Mouse (Mus musculus): ENCODE measurements around the gene Clmp. TPM values are rescaled to one million over a fixed set of nuclear protein-coding genes. Genes with fewer than 3 reads are reported as not detected.

Gene Clmp
- polyA plus RNA-seq, 1 experiment from 2014 or later, result 72.3 TPM

DNA sequence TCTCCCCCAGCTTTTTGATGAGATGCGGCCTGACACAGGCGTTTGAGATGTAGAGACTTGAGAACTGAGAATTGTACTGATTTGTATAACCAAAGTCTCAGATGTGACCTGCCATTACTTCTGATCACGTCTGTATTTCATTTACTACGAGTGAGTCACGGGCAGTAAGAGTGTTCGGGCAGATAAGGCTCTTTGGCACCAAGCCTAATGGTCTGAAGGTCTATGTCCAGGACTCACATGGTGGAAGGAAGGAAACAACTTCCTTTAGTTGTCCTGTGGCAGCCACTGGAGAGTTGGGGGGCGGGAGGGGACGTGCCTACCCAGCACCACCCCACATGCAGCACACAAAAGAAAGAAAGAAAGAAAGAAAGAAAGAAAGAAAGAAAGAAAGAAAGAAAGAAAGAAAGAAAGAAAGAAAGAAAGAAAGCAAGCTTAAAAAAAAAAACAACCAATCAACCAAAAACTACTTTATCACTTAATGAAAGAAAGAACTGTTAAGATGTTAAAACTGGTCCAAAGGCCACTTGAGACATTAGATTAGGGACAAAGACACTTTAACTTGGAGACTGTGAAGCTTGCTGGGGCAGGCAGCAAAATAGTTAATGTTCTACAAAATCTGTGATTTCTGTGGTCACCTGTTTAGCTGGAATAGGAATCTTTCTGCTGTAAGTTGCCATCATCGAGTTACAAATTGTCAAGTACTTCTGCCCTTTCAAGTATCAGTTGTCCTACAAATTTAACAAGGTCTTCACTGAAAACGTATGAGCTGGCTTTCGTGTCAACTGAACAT, 90.9 kb downstream of the Clmp start:
- Histone ChIP-seq H3K4me2 (ENCODE audit: low read depth, low read length) (no peak overlapping the region), H3K9ac (replicated peaks; ENCODE audit: low read length) (no peak overlapping the region), H3K4me3 (ENCODE audit: low read depth, low read length) (no peak overlapping the region), H3K4me1 (ENCODE audit: control insufficient read depth, insufficient read depth, low read length) (no peaks in the 10 kb centered on the region), H3K27ac (replicated peaks; ENCODE audit: low read depth, low read length) (no peak overlapping the region), H3K27me3 (ENCODE audit: control insufficient read depth, insufficient read depth, low read length) (no peaks in the 10 kb centered on the region), H3K36me3 (replicated peaks; ENCODE audit: control insufficient read depth, insufficient read depth, low read depth, low read length) (no peaks in the 10 kb centered on the region), H3K9me3 (replicated peaks; ENCODE audit: control insufficient read depth, low read length) (no peaks in the 10 kb centered on the region)
- ATAC-seq (replicated peaks; ENCODE audit: insufficient number of reproducible peaks, low FRiP score, low TSS enrichment, low read depth), result no peak
- no peak for DNase-seq (ENCODE audit: low spot score)
- 77% methylated on average over 11 of the region's 11 CpGs for WGBS

DNA sequence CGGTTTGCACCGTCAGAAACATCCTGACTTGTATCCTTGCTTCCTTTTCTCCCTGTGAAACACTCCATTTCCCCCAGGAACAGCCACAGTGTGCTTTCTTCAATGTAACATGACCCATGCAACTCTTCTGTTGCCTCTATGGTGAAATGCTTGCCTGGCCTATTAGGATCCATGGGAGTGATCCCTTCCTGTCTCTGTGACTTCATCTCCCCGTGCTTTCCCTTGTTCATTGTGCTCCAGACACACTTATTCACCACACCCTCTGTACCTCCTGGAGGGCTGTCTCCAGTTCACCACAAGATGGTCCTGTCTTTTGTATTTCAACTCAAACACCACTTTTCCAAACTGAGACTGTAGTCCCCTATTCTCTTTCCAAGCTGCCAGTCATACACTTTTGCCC, 94.3 kb downstream of the Clmp start:
- WGBS, result 61% methylated on average over 3 of the region's 3 CpGs
- Histone ChIP-seq H3K4me2 (ENCODE audit: low read depth, low read length) (no peak overlapping the region), H3K9ac (replicated peaks; ENCODE audit: low read length) (no peak overlapping the region), H3K27me3 (ENCODE audit: control insufficient read depth, insufficient read depth, low read length) (no peaks in the 10 kb centered on the region), H3K9me3 (replicated peaks; ENCODE audit: control insufficient read depth, low read length) (no peaks in the 10 kb centered on the region), H3K4me3 (ENCODE audit: low read depth, low read length) (no peak overlapping the region), H3K36me3 (replicated peaks; ENCODE audit: control insufficient read depth, insufficient read depth, low read depth, low read length) (no peaks in the 10 kb centered on the region), H3K4me1 (ENCODE audit: control insufficient read depth, insufficient read depth, low read length) (peaks cover 2% of the 10 kb centered on the region), H3K27ac (replicated peaks; ENCODE audit: low read depth, low read length) (no peak overlapping the region)
- ATAC-seq (replicated peaks; ENCODE audit: insufficient number of reproducible peaks, low FRiP score, low TSS enrichment, low read depth) (no peak), DNase-seq (ENCODE audit: low spot score) (no peak)

DNA sequence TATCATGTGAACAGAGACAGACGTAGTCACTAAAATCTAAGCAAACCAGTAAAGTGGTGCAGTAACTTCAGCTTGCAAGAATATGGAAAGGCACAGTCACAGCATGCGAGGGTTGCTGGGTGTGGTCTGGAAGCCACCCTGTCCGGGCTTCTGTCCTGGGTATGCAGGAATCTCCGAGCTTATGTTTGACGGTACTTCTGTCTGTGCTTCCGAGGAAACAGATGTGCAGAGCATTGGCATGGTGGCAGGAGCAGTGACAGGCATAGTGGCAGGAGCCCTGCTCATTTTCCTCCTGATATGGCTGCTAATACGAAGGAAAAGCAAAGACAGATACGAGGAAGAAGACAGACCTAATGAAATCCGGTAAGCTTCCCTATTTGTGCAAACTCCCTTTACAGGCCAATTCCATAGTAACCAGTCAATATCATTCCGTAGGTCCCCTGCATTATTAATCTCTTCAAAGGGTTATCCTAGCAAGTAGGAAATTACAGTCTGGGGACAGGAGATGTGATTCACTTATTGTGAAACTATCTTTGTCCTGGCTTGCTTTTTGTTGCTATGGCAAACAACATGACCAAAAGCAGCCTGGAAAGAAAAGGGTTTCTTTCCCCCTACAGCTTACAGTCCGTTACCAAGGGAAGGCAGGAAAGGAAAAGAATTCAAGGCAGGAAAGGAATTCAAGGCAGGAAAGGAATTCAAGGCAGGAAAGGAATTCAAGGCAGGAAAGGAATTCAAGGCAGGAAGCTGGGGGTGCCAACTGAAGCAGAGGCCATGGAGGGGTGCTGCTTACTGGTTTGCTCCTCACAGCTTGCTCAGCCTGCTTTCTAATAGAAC, 95.3 kb downstream of the Clmp start:
- Histone ChIP-seq H3K4me1 (ENCODE audit: control insufficient read depth, insufficient read depth, low read length) (peaks cover 2% of the 10 kb centered on the region), H3K36me3 (replicated peaks; ENCODE audit: control insufficient read depth, insufficient read depth, low read depth, low read length) (no peaks in the 10 kb centered on the region), H3K4me2 (ENCODE audit: low read depth, low read length) (no peak overlapping the region), H3K9me3 (replicated peaks; ENCODE audit: control insufficient read depth, low read length) (no peaks in the 10 kb centered on the region), H3K9ac (replicated peaks; ENCODE audit: low read length) (no peak overlapping the region), H3K27ac (replicated peaks; ENCODE audit: low read depth, low read length) (no peak overlapping the region), H3K4me3 (ENCODE audit: low read depth, low read length) (no peak overlapping the region), H3K27me3 (ENCODE audit: control insufficient read depth, insufficient read depth, low read length) (no peaks in the 10 kb centered on the region)
- DNase-seq (ENCODE audit: low spot score) (no peak), ATAC-seq (replicated peaks; ENCODE audit: insufficient number of reproducible peaks, low FRiP score, low TSS enrichment, low read depth) (no peak)
- 80% methylated on average over 11 of the region's 11 CpGs for WGBS

DNA sequence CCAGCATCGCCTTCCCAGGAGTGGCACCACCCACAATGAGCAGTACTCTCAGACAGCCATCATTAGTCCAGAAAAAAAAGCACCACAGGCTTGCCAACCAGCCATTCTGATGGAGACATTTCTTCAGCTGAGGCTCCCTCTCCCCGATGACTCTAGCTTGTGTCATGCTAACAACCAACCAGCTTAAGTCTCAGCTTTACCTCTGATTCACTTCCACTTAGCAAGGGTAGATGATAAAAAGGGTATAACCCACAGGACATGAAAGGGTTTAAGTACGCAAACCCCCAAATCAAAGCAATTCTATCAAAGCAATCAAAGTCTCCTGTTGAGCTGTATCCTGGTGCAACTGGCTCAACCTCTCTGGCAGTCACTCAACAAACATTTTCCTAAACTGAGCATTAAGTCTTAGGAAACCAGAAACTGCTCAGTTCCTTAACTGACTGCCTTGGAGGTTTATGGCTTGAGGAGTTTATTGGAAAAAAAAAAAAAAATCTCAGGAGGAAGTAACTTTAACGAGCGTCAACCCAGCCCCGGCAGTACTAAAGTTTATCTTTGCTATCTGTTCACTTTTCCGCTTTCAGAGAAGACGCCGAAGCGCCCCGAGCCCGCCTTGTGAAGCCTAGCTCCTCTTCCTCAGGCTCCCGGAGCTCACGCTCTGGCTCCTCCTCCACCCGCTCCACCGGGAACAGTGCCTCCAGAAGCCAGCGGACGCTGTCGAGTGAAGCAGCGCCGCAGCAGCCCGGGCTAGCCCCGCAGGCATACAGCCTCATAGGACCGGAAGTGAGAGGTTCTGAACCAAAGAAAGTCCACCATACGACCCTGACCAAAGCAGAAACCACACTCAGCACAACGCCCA, 96.2 kb downstream of the Clmp start:
- no peak overlapping the region for H3K4me2 ChIP-seq (ENCODE audit: low read depth, low read length)
- ATAC-seq (replicated peaks; ENCODE audit: insufficient number of reproducible peaks, low FRiP score, low TSS enrichment, low read depth) (0 out of 2 replicates have a peak, but pooled peaks have one; percentile 4), DNase-seq (ENCODE audit: low spot score) (no peak)
- whole genome bisulfite sequencing, result 45% methylated on average over 26 of the region's 26 CpGs
- no peaks in the 10 kb centered on the region for H3K27me3 ChIP-seq (ENCODE audit: control insufficient read depth, insufficient read depth, low read length)
- H3K36me3 ChIP-seq (replicated peaks; ENCODE audit: control insufficient read depth, insufficient read depth, low read depth, low read length), result no peaks in the 10 kb centered on the region
- H3K27ac ChIP-seq (replicated peaks; ENCODE audit: low read depth, low read length), result no peak overlapping the region
- H3K9ac ChIP-seq (replicated peaks; ENCODE audit: low read length), result no peak overlapping the region
- H3K4me3 ChIP-seq (ENCODE audit: low read depth, low read length), result no peak overlapping the region
- H3K9me3 ChIP-seq (replicated peaks; ENCODE audit: control insufficient read depth, low read length), result no peaks in the 10 kb centered on the region
- peaks cover 2% of the 10 kb centered on the region for H3K4me1 ChIP-seq (ENCODE audit: control insufficient read depth, insufficient read depth, low read length)

DNA sequence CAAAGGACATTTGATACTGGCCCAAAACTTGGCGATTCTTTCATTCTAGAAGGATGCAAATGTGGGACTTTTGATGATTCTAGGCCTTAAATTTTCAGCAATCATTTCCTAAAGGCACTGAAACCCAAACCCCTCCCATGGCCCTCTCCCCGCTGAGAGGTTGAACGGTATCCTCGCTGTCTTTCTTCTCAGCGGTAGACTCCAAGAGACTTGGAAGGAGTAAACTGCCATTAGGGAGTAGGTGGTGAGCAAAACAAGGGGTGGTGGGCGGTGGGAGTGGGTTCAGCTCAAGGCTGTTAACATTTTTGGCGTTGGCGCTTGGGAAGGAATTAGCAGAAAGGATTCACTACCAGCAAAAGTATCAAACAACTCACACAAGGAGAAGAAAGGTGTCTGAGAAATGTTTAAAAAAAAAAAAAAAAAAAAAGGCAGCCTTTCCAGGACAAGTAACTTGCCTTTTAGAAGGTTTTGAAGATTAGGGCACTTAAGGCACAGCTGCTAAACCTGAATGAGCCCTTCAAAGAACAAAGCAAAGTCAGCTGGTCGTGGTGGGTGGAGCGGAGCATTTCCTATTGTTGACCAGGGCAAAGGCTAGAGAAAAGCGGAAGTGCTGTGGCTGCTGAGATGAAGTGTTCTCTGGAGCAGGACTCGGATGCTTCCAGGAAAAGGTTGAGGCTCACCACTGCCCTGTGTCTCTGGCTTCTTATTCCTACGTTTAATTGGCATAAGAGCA, 98.0 kb downstream of the Clmp start:
- no peak for ATAC-seq (replicated peaks; ENCODE audit: insufficient number of reproducible peaks, low FRiP score, low TSS enrichment, low read depth)
- no peak overlapping the region for H3K9ac ChIP-seq (replicated peaks; ENCODE audit: low read length)

DNA sequence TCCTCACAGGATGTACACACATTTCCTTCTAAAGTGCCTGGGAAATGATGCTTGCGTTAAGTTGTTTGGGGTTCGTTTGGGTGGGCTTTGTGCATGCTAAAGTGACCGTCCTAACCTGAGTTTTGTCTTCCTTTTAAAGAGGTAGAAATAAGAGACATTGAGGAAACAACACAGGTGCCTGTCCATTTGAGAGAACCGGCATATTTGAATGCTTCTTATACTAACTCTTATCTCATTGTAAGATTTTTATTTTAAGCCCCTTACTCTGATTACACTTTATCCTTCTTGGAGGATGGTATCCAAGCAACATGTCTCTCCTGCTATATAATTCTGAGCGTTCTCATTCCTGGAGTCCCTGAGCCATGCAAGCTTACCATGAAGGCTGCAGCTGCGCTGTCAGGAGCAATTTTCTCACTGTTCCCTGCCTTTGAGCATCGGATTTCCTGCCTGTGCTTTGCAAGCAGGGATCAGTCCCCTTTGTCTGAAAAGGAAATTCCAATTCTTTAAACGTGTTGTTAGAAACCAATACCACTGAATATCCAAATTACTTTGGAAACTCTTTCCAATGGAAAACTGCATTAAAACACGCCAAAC, 98.7 kb downstream of the Clmp start:
- H3K27ac ChIP-seq (replicated peaks; ENCODE audit: low read depth, low read length), result peak overlapping the region; percentile 66; the same call in 1 of the 2 replicates
- 8% methylated on average over 9 of the region's 9 CpGs for WGBS
- no peaks in the 10 kb centered on the region for H3K27me3 ChIP-seq (ENCODE audit: control insufficient read depth, insufficient read depth, low read length)
- H3K4me3 ChIP-seq (ENCODE audit: low read depth, low read length), result no peak overlapping the region
- no peak overlapping the region for H3K9ac ChIP-seq (replicated peaks; ENCODE audit: low read length)
- no peaks in the 10 kb centered on the region for H3K36me3 ChIP-seq (replicated peaks; ENCODE audit: control insufficient read depth, insufficient read depth, low read depth, low read length)
- H3K4me1 ChIP-seq (ENCODE audit: control insufficient read depth, insufficient read depth, low read length), result peaks cover 2% of the 10 kb centered on the region
- H3K4me2 ChIP-seq (ENCODE audit: low read depth, low read length), result peak overlapping the region; percentile 14; the same call in 1 of the 2 replicates
- DNase-seq (ENCODE audit: low spot score) (peak; percentile 85), ATAC-seq (replicated peaks; ENCODE audit: insufficient number of reproducible peaks, low FRiP score, low TSS enrichment, low read depth) (no peak)
- no peaks in the 10 kb centered on the region for H3K9me3 ChIP-seq (replicated peaks; ENCODE audit: control insufficient read depth, low read length)

More for the DNA sequence above, 98.0 kb downstream of the Clmp start:
- Histone ChIP-seq H3K27ac (replicated peaks; ENCODE audit: low read depth, low read length) (peak overlapping the region; percentile 66; the same call in 1 of the 2 replicates), H3K27me3 (ENCODE audit: control insufficient read depth, insufficient read depth, low read length) (no peaks in the 10 kb centered on the region), H3K9me3 (replicated peaks; ENCODE audit: control insufficient read depth, low read length) (no peaks in the 10 kb centered on the region), H3K4me1 (ENCODE audit: control insufficient read depth, insufficient read depth, low read length) (peaks cover 2% of the 10 kb centered on the region), H3K4me3 (ENCODE audit: low read depth, low read length) (no peak overlapping the region), H3K4me2 (ENCODE audit: low read depth, low read length) (no peak overlapping the region), H3K36me3 (replicated peaks; ENCODE audit: control insufficient read depth, insufficient read depth, low read depth, low read length) (no peaks in the 10 kb centered on the region)
- 11% methylated on average over 13 of the region's 13 CpGs for WGBS
- peak; percentile 61 for DNase-seq (ENCODE audit: low spot score)

DNA sequence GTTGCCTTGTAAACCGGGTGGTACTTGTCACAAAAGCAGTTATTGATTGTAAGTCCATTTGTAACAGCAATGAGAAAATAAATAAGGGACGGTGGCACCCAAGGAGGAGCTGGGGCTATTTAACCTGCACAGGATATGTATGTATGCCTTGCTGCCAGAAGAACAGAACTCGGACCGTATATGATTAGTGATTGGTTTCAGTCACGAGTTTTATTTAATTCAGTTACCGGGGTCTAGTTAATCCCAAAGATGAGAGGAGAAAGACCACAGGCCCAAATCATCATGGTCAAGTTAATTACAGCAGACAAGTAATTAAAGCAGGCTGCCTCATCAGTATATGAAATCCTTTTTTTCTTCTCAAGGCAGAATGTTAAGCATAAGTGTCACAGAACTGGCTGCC, 99.7 kb downstream of the Clmp start:
- Histone ChIP-seq H3K36me3 (replicated peaks; ENCODE audit: control insufficient read depth, insufficient read depth, low read depth, low read length) (no peaks in the 10 kb centered on the region), H3K27me3 (ENCODE audit: control insufficient read depth, insufficient read depth, low read length) (no peaks in the 10 kb centered on the region), H3K4me2 (ENCODE audit: low read depth, low read length) (no peak overlapping the region), H3K27ac (replicated peaks; ENCODE audit: low read depth, low read length) (no peak overlapping the region), H3K9me3 (replicated peaks; ENCODE audit: control insufficient read depth, low read length) (no peaks in the 10 kb centered on the region), H3K9ac (replicated peaks; ENCODE audit: low read length) (no peak overlapping the region), H3K4me1 (ENCODE audit: control insufficient read depth, insufficient read depth, low read length) (peaks cover 2% of the 10 kb centered on the region), H3K4me3 (ENCODE audit: low read depth, low read length) (no peak overlapping the region)
- ATAC-seq (replicated peaks; ENCODE audit: insufficient number of reproducible peaks, low FRiP score, low TSS enrichment, low read depth) (no peak), DNase-seq (ENCODE audit: low spot score) (no peak)
- 63% methylated on average over 6 of the region's 6 CpGs for WGBS
